Mouse (Mus musculus) heart, postnatal 4 days (tissue): ENCODE measurements at regions not wholly inside any gene's neighbourhood (a gene's known extent, or its start where the extent isn't known, plus 50 kb on each side); places are given as distances from the start of the nearest gene placed in this dataset.
A peak's percentile ranks its signal among the peaks of the same experiment; 100 is the strongest.

ENCODE experiments used
- DNase-seq: peaks from one replicate; pipeline ENCODE4 v3.0.0; 2021

DNA sequence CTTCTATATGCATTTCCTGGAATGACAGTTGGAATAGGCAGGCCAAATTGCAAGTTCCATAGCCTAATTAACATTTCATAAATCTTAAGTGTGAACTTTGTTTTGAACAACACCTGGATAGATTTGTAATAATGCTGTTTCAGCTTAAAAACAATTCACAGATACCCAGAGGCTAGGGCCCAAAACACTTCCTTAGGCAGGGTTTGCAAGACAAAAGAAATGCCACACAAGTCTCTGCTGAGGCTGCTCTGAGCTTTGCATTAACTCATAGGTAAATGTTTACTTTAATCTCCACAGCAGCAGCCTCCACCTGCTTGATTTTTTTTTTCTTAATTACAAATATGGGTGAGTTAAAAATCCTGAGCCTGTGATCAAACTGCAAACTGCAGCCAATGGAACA lies 118.4 kb downstream of the Gnat3 start:
- no peak for DNase-seq

DNA sequence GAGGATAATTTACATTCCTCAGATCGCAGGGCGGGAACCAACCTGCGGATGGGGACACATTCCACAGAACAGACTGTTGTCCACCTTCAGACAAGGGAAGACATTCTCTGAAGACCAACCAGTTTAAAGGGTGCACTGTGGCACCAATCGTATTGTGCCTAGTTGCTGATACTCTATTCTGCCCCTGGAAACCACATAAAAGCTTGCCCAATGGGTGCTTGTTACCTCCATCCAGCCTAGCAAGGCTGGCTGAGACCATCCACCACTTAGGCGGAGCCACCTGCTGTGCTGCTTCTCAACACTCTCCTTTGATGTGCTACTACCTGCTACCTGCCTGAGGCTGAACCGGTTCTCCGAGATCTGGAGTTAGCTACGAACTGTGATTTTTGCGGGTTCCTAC lies 119.9 kb downstream of the Gnat3 start:
- DNase-seq: no peak

DNA sequence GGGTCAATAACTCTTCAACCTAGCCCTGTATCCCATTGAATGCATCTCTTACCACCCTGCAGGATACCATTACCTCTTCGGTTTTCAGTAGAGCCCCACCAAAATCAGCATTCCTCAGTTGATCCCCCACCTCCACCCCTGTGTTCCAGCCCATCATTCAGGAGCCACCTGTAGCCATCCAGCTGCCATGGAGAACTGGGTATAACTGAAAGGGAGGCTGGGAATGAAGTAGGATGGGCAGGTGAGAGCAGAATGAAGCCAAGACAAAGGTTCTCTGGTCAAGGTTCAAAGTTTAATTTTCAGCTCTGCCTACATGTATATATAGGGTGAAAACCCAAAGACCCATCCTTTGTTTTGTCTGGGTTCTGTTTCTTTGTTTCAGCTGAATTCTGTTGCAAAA lies 121.4 kb downstream of the Gnat3 start:
- DNase-seq: no peak

DNA sequence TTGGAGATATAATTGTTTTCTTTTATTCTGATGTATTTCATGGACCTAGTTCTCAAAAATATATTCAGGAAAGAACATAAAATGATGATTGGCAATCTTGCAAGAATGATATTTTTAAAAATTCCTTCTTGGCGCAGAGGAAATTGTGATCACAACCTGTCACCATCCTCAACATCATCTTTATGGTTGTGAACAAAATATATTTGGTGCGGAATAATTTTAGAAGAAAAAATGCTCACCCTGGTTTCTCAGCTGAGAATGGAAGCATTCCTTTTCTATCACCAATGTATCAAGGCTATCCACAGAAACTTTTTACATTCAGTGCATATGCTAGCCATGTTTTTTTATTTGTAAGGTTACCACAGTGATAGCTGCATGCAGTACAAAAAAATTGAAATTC lies 123.1 kb downstream of the Gnat3 start:
- DNase-seq: no peak

DNA sequence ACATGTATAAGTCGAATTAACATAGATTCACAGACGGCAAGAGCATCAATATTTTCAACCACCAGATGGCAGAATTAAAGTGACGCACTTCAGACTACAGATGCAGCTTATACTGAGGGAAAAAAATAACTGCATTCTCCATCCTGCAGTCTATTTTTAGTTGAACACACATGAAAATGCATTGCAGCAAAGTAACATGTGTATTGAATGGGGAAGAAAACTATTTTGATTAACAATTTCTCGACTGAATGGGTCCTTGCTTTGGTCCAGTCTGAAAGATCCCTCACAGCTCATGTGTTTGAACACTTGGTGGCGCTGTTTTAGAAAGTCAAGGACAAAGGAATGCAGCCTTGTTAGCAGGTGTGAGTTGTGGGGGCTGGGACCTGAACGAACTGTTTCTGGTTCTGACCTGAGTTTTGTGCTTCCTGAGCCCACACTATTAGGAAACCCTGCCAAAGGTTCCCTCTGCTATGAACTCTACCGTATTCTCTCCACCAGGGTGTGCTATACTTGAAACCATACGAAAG lies 125.6 kb downstream of the Gnat3 start:
- DNase-seq: peak; percentile 51

DNA sequence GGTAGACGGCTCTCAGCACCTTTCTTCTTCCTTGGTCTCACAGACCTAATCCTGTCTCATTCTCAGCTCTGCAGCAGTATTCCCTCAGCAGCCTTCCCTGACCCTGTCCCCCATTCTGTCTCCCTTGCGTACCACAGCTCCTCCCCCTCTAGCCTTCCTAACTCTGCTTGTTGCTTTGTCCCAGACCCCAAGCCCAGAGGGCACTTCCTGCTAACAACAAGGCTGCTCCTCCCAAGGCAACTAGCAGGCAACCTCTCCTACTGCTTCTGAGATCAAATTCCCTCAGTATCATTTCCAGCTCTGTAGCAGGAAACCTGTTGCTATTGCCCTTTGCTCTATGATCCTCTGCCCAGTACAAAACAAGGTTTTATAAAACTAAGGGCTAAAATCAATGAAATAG lies 127.6 kb downstream of the Gnat3 start:
- DNase-seq: no peak

DNA sequence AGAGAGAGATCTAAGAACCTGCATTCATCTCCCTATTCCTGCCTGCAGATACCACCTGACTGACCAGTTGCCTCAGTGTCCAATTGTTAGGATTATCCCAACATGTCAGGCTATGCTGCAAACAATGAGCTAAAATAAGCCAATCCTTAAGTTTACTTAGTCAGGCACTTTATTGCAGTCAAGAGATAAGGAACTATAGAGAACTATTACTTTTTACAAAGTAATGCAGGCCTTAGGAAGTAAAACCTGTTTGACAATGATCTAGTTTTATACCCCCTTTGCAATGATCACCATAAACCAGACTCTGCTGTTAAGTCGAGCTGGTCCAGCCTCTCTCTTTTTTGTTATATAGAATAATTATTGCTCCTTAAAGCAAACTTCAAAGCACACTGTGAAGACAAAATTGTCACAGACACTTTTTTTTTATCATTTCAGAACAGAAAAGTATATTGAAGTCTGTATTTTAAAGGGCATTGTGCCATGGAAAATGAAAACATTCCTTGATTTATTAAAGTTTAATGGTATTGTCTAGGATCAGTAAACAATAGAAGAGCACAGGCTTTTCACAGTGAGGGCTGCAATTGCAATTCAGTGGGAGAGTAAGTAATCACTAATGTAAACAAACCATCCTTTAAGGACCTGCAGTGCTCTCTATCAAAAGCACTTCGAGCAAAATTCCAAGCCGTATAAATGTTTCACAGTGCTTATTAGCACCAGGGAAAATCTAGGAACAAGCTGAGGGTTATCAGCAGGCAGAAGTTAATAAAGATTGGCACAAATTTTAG lies 152.7 kb downstream of the Gnat3 start:
- DNase-seq: no peak

DNA sequence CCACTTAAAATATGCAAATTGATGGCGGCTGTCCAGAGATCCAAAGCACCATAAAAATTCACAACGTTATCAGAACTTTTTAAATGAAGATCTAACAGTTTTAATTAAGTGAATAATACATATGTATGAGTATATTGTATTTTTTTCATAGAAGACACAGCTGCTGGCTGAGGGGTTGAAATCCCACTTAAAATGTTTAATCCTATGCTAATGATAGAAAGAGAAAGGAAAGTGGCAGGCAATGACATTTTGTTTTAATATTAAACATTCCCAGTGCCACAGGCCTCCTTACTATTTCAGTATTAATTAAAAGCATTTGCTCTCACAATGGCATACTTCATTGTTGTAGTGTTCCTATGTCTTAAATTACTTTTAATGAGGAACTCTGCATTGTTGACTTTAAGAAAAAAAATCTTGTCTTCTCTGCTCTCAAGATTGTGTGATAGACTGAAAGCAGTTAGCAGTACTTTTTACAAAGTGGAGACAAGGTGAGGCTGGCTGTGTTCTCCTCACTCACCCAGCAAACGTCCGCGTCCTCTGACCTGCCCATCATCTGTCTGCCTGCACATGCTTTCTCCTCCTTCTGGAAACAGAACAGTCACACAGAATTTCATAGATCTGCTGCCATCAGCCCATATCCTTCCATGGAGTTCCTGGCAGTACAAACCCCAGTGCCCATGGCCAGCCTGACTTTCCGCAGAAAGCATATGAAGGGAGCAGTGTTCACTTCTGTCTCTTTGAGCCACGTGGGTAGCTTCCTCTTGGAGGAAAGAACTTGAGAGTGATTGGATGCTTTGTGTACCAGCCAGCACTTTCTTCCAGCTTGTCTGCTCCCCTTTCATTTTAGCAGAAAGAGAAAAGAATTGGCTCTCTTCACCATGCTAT lies 173.7 kb downstream of the Gnat3 start:
- DNase-seq: no peak

DNA sequence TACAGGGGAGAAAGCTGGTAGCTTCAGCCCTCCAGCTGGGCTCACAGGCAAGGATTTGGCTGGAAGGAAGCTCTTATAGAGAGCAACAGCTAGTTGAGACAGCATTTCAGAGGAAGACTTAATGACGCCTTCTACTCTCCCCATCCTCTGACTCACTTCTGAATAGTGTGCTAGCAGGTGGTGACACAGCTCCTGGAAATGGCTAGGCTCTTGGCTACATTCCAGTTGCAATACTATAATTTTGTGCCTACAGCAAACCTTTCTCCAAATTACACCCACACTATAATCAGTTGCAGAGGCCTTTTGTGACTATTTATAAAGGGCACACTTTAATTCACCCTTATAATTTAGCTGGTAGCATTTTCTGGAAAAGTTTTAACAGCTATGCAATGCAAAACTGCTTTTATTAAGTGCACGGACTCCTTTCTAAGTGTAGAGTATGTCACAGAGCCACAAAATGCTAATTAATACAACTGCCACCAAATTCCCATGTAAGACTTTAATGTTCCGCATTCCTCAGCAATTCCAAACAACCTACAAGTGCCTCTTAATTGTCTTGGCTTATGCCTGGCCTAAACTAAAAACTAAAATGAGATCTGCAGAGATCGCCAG lies 175.2 kb downstream of the Gnat3 start:
- DNase-seq: no peak

DNA sequence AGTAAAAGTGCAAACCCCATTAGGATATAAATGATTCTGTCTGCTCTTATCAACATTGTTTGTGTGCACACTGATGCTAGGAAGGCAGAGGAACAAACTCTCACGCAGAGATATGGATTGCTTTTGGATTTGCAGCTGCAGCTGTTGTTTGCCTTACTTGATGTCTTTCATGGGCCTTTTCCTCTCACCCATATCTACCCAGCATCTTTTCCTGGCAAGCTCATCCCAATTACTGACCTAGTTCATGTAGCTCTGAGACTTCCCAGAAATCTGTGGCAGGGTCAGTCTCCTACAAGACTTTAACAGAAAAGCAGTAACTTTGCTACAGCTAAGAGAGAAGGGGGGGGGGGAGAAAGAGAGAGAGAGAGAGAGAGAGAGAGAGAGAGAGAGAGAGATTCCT lies 189.9 kb downstream of the Gnat3 start:
- DNase-seq: no peak

DNA sequence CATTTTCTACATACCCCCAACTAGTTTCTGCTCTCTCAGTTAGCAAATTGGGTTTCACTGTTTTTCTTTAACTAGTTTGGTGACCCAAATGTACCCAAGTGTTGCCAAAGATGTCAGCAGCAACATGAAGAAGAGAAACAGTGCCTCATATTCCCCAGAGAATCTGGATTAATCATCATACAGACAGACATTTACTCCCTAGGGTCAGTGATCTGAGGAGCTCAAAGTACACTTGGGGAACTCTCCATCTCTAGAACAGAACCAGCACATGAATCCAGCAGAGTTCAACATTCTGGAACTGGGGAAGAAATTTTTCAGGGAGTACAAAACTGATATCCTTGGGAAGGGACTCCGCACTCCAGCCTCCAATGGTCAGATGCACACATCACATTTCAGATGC lies 191.4 kb downstream of the Gnat3 start:
- no peak for DNase-seq

DNA sequence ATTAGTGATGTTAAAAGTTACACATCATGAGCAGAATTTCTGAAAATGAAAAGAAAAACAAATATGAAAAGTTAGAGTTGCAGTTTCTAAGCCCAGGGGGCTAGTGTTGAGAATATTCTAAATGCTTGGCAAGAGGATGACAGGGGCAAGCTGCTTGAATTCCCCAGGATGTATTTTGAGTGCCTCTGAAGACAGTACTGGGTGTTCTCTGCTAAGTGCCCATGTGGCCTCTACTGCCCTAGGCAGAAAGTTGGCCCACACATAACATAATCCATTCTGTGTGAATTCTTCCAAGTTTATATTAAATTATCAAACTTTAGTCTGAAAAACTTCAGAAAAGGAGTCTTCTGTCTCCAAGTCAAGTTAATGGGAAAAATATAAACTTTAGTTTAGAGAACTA lies 196.6 kb downstream of the Gnai1 start:
- no peak for DNase-seq

DNA sequence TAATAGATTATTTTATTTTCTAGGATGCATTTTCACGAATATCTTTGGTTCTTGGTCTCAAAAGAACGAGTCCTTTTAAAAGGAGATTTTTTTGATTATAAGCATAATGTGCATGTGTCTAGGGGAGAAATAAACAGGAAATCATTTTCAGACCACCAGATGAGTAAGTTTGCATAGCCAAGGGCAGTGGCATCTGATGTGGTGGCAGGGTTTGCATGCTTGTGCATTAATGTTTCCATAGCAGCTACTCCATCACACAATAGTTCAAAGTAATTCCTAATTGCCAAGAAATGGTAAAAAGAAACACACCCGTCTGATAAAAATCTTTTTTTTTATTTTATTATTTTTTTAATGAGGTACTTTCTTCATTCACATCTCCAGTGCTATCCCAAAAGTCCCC lies 182.3 kb downstream of the Gnai1 start:
- DNase-seq: no peak

DNA sequence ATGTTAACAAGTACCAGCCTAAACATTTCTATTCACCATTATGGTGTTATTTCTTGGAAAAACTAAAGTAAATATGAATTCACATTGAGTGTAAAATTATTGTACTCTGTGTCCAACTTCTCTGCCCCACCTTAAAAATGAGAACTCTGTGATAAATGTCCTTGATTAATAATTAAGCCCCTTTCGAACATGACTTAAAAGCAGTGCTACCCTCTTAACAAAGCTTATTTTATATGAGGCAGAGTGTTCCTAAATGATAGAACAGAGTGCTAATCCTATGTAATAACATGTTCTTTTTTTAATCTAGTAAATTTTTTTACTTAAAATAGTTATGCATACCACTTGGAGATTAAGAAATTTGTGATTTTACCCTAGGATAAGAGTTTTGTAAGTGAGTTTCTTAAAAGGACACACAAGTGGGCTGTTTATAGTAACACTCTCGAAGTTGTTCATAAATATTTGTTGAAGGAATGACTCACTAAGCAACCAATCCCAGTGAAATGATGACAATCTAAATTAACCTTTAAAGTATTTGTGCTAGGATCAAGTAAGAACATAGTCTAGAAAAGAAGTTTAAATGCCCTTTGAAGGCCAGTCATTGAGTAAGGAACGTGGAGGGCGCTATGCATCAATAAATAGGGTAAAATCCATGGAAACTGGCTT lies 148.6 kb downstream of the Gnai1 start:
- DNase-seq: no peak
